Mouse (Mus musculus) small intestine, adult 2 months (tissue): ENCODE data around the gene Diaph2.

Experiments used
- CTCF ChIP-seq: fragments of 200-500 bp; IDR thresholded peaks from 2 replicates; pipeline ENCODE4 v1.5.1; 2012; ENCODE audit warnings: low read depth, mild to moderate bottlenecking, control low read depth, inconsistent platforms, low read length, moderate library complexity, mixed read lengths; ENCODE audit not compliant: insufficient replicate concordance, insufficient read length; ENCODE audit errors: extremely low read depth
- POLR2A ChIP-seq: fragments of 200-500 bp; IDR thresholded peaks from 2 replicates; pipeline ENCODE4 v1.6.1; 2012; ENCODE audit warnings: low read depth, mild to moderate bottlenecking, control low read depth, inconsistent platforms, low read length, moderate library complexity

GRCm38 (mm10) chrX:130351480-130351879 is 601.9 kb downstream of the Diaph2 start:
- TF ChIP-seq CTCF, result no peak
- TF ChIP-seq POLR2A, result no peak
